Mouse (Mus musculus) kidney, embryonic 15.5 days (tissue): ENCODE measurements around the gene Rbms2. TPM values are rescaled to one million over a fixed set of nuclear protein-coding genes. Genes with fewer than 3 reads are reported as not detected.
"Not testable (repeated sequence)": the region's sequence is repeated elsewhere in the genome, so short reads cannot be mapped to it uniquely, and the experiment has no call there.

Experiments used
- ATAC-seq: fragments of 200-750 bp; cut with Nextera tagmentation; replicated peaks from 2 replicates; pipeline ENCODE4 v1.8.0; 2017; ENCODE audit warnings: moderate TSS enrichment; ENCODE audit not compliant: low FRiP score
- H3K27ac ChIP-seq: fragments of 300-500 bp; sonication (generic); 2 replicates; pipeline ENCODE4 v1.5.1; 2015; ENCODE audit warnings: mild to moderate bottlenecking, inconsistent platforms
- H3K27me3 ChIP-seq: fragments of 300-500 bp; sonication (generic); 2 replicates; pipeline ENCODE4 v1.6.1; 2015; ENCODE audit warnings: inconsistent platforms
- H3K36me3 ChIP-seq: fragments of 300-500 bp; sonication (generic); 2 replicates; pipeline ENCODE4 v1.6.1; 2015; ENCODE audit warnings: inconsistent platforms
- H3K4me1 ChIP-seq: fragments of 300-500 bp; sonication (generic); 2 replicates; pipeline ENCODE4 v1.6.1; 2015; ENCODE audit warnings: inconsistent platforms
- H3K4me2 ChIP-seq: fragments of 300-500 bp; sonication (generic); 2 replicates; pipeline ENCODE4 v1.6.1; 2015; ENCODE audit warnings: moderate library complexity, mild to moderate bottlenecking, inconsistent platforms
- H3K4me3 ChIP-seq: fragments of 300-500 bp; sonication (generic); replicated peaks from 2 replicates; pipeline ENCODE4 v1.5.1; 2015; ENCODE audit warnings: mild to moderate bottlenecking, inconsistent platforms
- H3K9ac ChIP-seq: fragments of 300-500 bp; sonication (generic); 2 replicates; pipeline ENCODE4 v1.6.1; 2015; ENCODE audit warnings: mild to moderate bottlenecking, inconsistent platforms
- H3K9me3 ChIP-seq: fragments of 300-500 bp; sonication (generic); replicated peaks from 2 replicates; pipeline ENCODE4 v1.6.1; 2016; ENCODE audit warnings: inconsistent platforms
- WGBS: fragments of 180-500 bp; shearing (Covaris S2); methylation state at CpG from one replicate; pipeline ENCODE4 v1.1.7; 2015; ENCODE audit warnings: mixed read lengths; 5-methylcytosine and 5-hydroxymethylcytosine counted together
- polyA plus RNA-seq: library from polyadenylated mRNA; unstranded; fragments of >200 nt; fragmentation: Nextera tagmentation; extraction: Ambion mirVana; gene quantifications from 2 replicates; pipeline ENCODE4 v1.2.1, GENCODE M21; 2015

Gene Rbms2
- polyA plus RNA-seq: 40.6 and 42.8 TPM in 2 replicates

DNA sequence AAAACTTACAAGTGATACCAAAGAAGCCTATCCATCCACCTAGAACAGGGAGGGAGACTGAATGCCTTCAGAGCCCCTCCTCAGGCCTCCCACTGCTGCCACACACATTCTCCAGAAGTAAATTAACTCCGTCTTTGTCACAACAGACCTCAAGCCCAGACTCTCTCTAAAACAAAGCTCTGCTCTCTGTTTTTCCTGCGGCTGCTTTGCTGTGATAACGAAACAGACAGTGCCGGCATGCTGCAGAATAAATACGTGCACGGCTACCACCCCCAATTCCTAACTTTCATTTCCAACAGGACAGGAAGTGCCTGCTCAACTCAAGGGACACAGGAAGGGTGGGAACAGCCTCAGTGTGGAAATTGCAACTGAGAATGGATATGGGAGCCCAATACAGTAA lies at the start of gene Rbms2:
Rbms2 (minus strand) TSS at position 309 of the 400 bp plus-strand sequence.
- WGBS: 3% methylated on average over 6 of the region's 6 CpGs
- H3K9ac ChIP-seq: peak within 1 kb of the TSS; percentile 8; the same call in 1 of the 2 replicates
- no peak for ATAC-seq
- H3K4me3 ChIP-seq: peak within 1 kb of the TSS; percentile 34
- no peaks in the 10 kb centered on the region for H3K36me3 ChIP-seq
- no peaks in the 10 kb centered on the region for H3K27me3 ChIP-seq
- no peaks in the 10 kb centered on the region for H3K9me3 ChIP-seq
- peak within 1 kb of the TSS; percentile 88 for H3K27ac ChIP-seq
- H3K4me2 ChIP-seq: peak within 1 kb of the TSS; percentile 55
- H3K4me1 ChIP-seq: peaks cover 34% of the 10 kb centered on the region

DNA sequence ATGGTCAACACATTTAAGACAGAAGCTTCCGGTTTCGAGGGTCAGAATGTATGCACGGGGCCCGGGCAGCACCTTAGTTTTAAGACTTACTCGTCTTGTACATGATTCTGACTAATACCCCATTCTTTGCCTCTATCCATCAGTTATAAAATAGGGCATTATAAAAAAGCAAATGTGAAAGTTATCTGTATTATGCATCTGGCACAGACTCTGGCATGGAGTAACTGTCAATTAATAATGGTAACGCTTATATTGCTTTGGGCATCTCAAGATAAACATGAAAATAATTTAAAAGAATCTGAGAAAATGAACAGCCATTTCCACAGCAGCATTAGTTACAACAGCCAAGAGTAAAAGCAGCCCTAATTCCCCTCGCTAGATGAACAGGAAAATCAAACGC lies 47.9 kb upstream of the Rbms2 start:
- no peak for ATAC-seq
- Histone ChIP-seq H3K27me3 (no peaks in the 10 kb centered on the region), H3K4me1 (peaks cover 13% of the 10 kb centered on the region), H3K9ac (no peak overlapping the region), H3K27ac (no peak overlapping the region), H3K36me3 (no peaks in the 10 kb centered on the region), H3K4me3 (no peak overlapping the region), H3K4me2 (no peak overlapping the region), H3K9me3 (no peaks in the 10 kb centered on the region)
- WGBS: 89% methylated on average over 8 of the region's 8 CpGs

- Histone ChIP-seq H3K27me3 (no peaks in the 10 kb centered on the region), H3K4me2 (no peak overlapping the region), H3K36me3 (no peaks in the 10 kb centered on the region), H3K9ac (no peak overlapping the region), H3K4me1 (peaks cover 10% of the 10 kb centered on the region; the same call in 1 of the 2 replicates), H3K27ac (no peak overlapping the region), H3K4me3 (no peak overlapping the region), H3K9me3 (no peaks in the 10 kb centered on the region)
- ATAC-seq: no peak
- 81% methylated on average over 9 of the region's 9 CpGs for WGBS
Measured at GRCm38 (mm10) chr10:128227592-128227991, 47.5 kb upstream of the Rbms2 start.

- Histone ChIP-seq H3K4me1 (peaks cover under 1% of the 10 kb centered on the region; the same call in 1 of the 2 replicates), H3K27ac (no peak within 1 kb of the TSS), H3K36me3 (no peaks in the 10 kb centered on the region), H3K4me3 (no peak within 1 kb of the TSS), H3K9ac (no peak within 1 kb of the TSS), H3K9me3 (no peaks in the 10 kb centered on the region), H3K27me3 (no peaks in the 10 kb centered on the region), H3K4me2 (no peak within 1 kb of the TSS)
- WGBS: 54% methylated on average over 4 of the region's 4 CpGs
- ATAC-seq: no peak
Measured at GRCm38 (mm10) chr10:128225538-128225937, 45.4 kb upstream of the Rbms2 start, which contains the start of gene Mip. Gene Mip, plus strand, starts transcription at chr10:128225838.

GRCm38 (mm10) chr10:128225064-128225463 lies 45.0 kb upstream of the Rbms2 start:
- WGBS: 55% methylated on average over 5 of the region's 5 CpGs
- H3K4me1 ChIP-seq: no peaks in the 10 kb centered on the region
- ATAC-seq: no peak
- H3K27ac ChIP-seq: no peak overlapping the region
- no peaks in the 10 kb centered on the region for H3K9me3 ChIP-seq
- H3K27me3 ChIP-seq: no peaks in the 10 kb centered on the region
- no peak overlapping the region for H3K4me2 ChIP-seq
- no peak overlapping the region for H3K4me3 ChIP-seq
- H3K36me3 ChIP-seq: no peaks in the 10 kb centered on the region
- no peak overlapping the region for H3K9ac ChIP-seq

GRCm38 (mm10) chr10:128221533-128222286 lies 41.6 kb upstream of the Rbms2 start:
- Histone ChIP-seq H3K4me3 (no peak overlapping the region), H3K4me1 (no peaks in the 10 kb centered on the region), H3K9me3 (no peaks in the 10 kb centered on the region), H3K9ac (no peak overlapping the region), H3K4me2 (no peak overlapping the region), H3K27me3 (no peaks in the 10 kb centered on the region), H3K27ac (no peak overlapping the region), H3K36me3 (no peaks in the 10 kb centered on the region)
- WGBS: 48% methylated on average over 16 of the region's 16 CpGs
- no peak for ATAC-seq

- Histone ChIP-seq H3K9me3 (no peaks in the 10 kb centered on the region), H3K4me2 (no peak overlapping the region), H3K9ac (no peak overlapping the region), H3K36me3 (no peaks in the 10 kb centered on the region), H3K4me3 (no peak overlapping the region), H3K27me3 (peaks cover 8% of the 10 kb centered on the region; the same call in 1 of the 2 replicates), H3K4me1 (no peaks in the 10 kb centered on the region), H3K27ac (no peak overlapping the region)
- 92% methylated on average over 18 of the region's 18 CpGs for WGBS
- no peak for ATAC-seq
Measured at GRCm38 (mm10) chr10:128218387-128219117, 38.5 kb upstream of the Rbms2 start.

GRCm38 (mm10) chr10:128214981-128215380 lies 34.9 kb upstream of the Rbms2 start:
- Histone ChIP-seq H3K4me3 (no peak overlapping the region), H3K9me3 (no peaks in the 10 kb centered on the region), H3K4me2 (no peak overlapping the region), H3K4me1 (peaks cover 22% of the 10 kb centered on the region), H3K36me3 (peaks cover 6% of the 10 kb centered on the region; the same call in 1 of the 2 replicates), H3K9ac (no peak overlapping the region), H3K27me3 (peaks cover 11% of the 10 kb centered on the region; the same call in 1 of the 2 replicates), H3K27ac (no peak overlapping the region)
- ATAC-seq: no peak
- 87% methylated on average over 5 of the region's 5 CpGs for WGBS

DNA sequence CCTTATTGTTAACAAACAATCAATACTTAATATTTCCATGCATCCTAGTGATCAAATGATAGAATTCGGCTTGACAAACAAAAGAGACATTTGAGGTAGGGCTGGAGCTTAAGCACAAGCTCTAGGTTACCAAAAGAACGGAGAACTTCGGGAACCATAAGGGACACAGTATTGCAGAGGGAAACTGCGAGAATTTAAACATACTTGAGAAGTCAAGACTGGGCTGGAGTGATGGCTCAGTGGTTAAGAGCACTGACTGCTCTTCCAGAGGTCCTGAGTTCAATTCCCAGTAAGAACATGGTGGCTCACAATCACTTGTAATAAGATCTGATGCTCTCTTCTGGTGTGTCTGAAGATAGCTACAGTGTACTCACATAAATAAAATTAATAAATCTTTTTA lies 34.0 kb upstream of the Rbms2 start:
- not testable (repeated sequence) for ATAC-seq, H3K9me3 ChIP-seq, H3K4me2 ChIP-seq, H3K4me3 ChIP-seq, H3K27ac ChIP-seq, H3K9ac ChIP-seq
- Histone ChIP-seq H3K27me3 (peaks cover 11% of the 10 kb centered on the region; the same call in 1 of the 2 replicates), H3K36me3 (peaks cover 14% of the 10 kb centered on the region), H3K4me1 (peaks cover 22% of the 10 kb centered on the region)
- WGBS: 92% methylated on average over 4 of the region's 4 CpGs

DNA sequence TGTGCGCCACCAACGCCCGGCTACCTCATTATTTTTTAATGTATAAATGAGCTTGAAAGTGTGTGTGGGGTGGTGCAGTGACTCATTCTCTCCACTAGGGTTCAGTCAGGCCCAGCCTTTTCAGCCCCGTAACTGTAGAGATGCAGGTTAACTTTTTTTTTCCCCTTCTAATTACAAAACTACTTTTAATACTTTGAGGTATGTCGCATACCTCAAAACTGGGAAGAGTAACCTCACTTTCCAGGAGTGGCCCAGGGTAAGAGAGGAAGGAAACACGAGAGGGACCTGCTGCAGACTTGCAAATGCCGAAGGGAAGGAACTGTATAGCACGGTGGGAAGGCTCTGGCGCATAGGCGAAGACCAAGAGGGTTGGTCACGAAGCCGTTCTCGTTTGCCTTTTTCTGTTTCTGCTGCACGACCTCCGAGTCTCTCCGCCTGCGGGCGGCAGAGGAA lies 32.8 kb upstream of the Rbms2 start:
- H3K4me2 ChIP-seq: peak overlapping the region; percentile 81
- peak overlapping the region; percentile 54; the same call in 1 of the 2 replicates for H3K27ac ChIP-seq
- H3K9me3 ChIP-seq: no peaks in the 10 kb centered on the region
- H3K36me3 ChIP-seq: peaks cover 15% of the 10 kb centered on the region
- peak overlapping the region; percentile 50 for H3K9ac ChIP-seq
- ATAC-seq: peak; percentile 61
- peak overlapping the region; percentile 42 for H3K4me3 ChIP-seq
- peaks cover 22% of the 10 kb centered on the region for H3K4me1 ChIP-seq
- under 1% methylated on average over 18 of the region's 18 CpGs for WGBS
- H3K27me3 ChIP-seq: peaks cover 11% of the 10 kb centered on the region; the same call in 1 of the 2 replicates

GRCm38 (mm10) chr10:128212148-128212547 lies 32.1 kb upstream of the Rbms2 start:
- Histone ChIP-seq H3K9ac (peak overlapping the region; percentile 64; the same call in 1 of the 2 replicates), H3K27me3 (peaks cover 11% of the 10 kb centered on the region; the same call in 1 of the 2 replicates), H3K4me3 (peak overlapping the region; percentile 73), H3K36me3 (peaks cover 16% of the 10 kb centered on the region), H3K27ac (peak overlapping the region; percentile 72), H3K4me1 (peaks cover 22% of the 10 kb centered on the region), H3K4me2 (peak overlapping the region; percentile 83), H3K9me3 (no peaks in the 10 kb centered on the region)
- WGBS: 53% methylated on average over 6 of the region's 6 CpGs
- no peak for ATAC-seq
